Mouse (Mus musculus): ENCODE data around the gene Ndufb6. TPM values are rescaled to one million over a fixed set of nuclear protein-coding genes. Genes with fewer than 3 reads are reported as not detected.

Ndufb6 gene
- polyA plus RNA-seq, 1 experiment, result 59.3 TPM

GRCm38 (mm10) chr4:40267681-40268080 is 11.5 kb downstream of the Ndufb6 start:
- WGBS, result 29% methylated on average over 7 of the region's 7 CpGs
- TF ChIP-seq CTCF (IDR thresholded peaks at IDR 0.05; ENCODE audit: insufficient read depth, low read length), result no peak
- TF ChIP-seq POLR2A (IDR thresholded peaks at IDR 0.05; ENCODE audit: borderline replicate concordance, extremely low read depth, low read depth, low read length), result no peak
- DNase-seq, result no peak
- H3K4me3 ChIP-seq (replicated peaks; ENCODE audit: extremely low read depth, low read depth, low read length), result peak overlapping the region; percentile 85
- peaks cover 4% of the 10 kb centered on the region for H3K4me1 ChIP-seq (ENCODE audit: control insufficient read depth, insufficient read depth, low read length)

GRCm38 (mm10) chr4:40264321-40264720 is 14.9 kb downstream of the Ndufb6 start:
- H3K4me1 ChIP-seq (ENCODE audit: control insufficient read depth, insufficient read depth, low read length), result peaks cover 4% of the 10 kb centered on the region
- no peak for TF ChIP-seq CTCF (IDR thresholded peaks at IDR 0.05; ENCODE audit: insufficient read depth, low read length)
- TF ChIP-seq POLR2A (IDR thresholded peaks at IDR 0.05; ENCODE audit: borderline replicate concordance, extremely low read depth, low read depth, low read length), result no peak
- H3K4me3 ChIP-seq (replicated peaks; ENCODE audit: extremely low read depth, low read depth, low read length), result no peak overlapping the region
- no peak for DNase-seq
- WGBS, result 43% methylated on average over 1 of the region's 1 CpGs

- 74% methylated on average over 8 of the region's 8 CpGs for WGBS
- TF ChIP-seq CTCF (IDR thresholded peaks at IDR 0.05; ENCODE audit: insufficient read depth, low read length), result no peak
- no peak for TF ChIP-seq POLR2A (IDR thresholded peaks at IDR 0.05; ENCODE audit: borderline replicate concordance, extremely low read depth, low read depth, low read length)
- Histone ChIP-seq H3K4me3 (replicated peaks; ENCODE audit: extremely low read depth, low read depth, low read length) (no peak overlapping the region), H3K4me1 (ENCODE audit: control insufficient read depth, insufficient read depth, low read length) (no peaks in the 10 kb centered on the region)
- no peak for DNase-seq
These were observed 24.7 kb downstream of the Ndufb6 start for GRCm38 (mm10) chr4:40254385-40255103.

GRCm38 (mm10) chr4:40253766-40254165 is 25.5 kb downstream of the Ndufb6 start:
- H3K4me1 ChIP-seq (ENCODE audit: control insufficient read depth, insufficient read depth, low read length), result no peaks in the 10 kb centered on the region
- 42% methylated on average over 2 of the region's 2 CpGs for WGBS
- H3K4me3 ChIP-seq (replicated peaks; ENCODE audit: extremely low read depth, low read depth, low read length), result no peak overlapping the region
- no peak for DNase-seq
- TF ChIP-seq POLR2A (IDR thresholded peaks at IDR 0.05; ENCODE audit: borderline replicate concordance, extremely low read depth, low read depth, low read length) (no peak), CTCF (IDR thresholded peaks at IDR 0.05; ENCODE audit: insufficient read depth, low read length) (no peak)

GRCm38 (mm10) chr4:40250984-40251383 is 28.2 kb downstream of the Ndufb6 start:
- Histone ChIP-seq H3K4me3 (replicated peaks; ENCODE audit: extremely low read depth, low read depth, low read length) (no peak overlapping the region), H3K4me1 (ENCODE audit: control insufficient read depth, insufficient read depth, low read length) (no peaks in the 10 kb centered on the region)
- 73% methylated on average over 5 of the region's 5 CpGs for WGBS
- no peak for DNase-seq
- no peak for TF ChIP-seq POLR2A (IDR thresholded peaks at IDR 0.05; ENCODE audit: borderline replicate concordance, extremely low read depth, low read depth, low read length)
- TF ChIP-seq CTCF (IDR thresholded peaks at IDR 0.05; ENCODE audit: insufficient read depth, low read length), result no peak

GRCm38 (mm10) chr4:40244035-40244434 is 35.2 kb downstream of the Ndufb6 start:
- no peak for TF ChIP-seq CTCF (IDR thresholded peaks at IDR 0.05; ENCODE audit: insufficient read depth, low read length)
- TF ChIP-seq POLR2A (IDR thresholded peaks at IDR 0.05; ENCODE audit: borderline replicate concordance, extremely low read depth, low read depth, low read length), result no peak
- DNase-seq, result no peak
- Histone ChIP-seq H3K4me1 (ENCODE audit: control insufficient read depth, insufficient read depth, low read length) (peaks cover 4% of the 10 kb centered on the region; the same call in 1 of the 2 replicates), H3K4me3 (replicated peaks; ENCODE audit: extremely low read depth, low read depth, low read length) (no peak overlapping the region)
- 68% methylated on average over 8 of the region's 8 CpGs for WGBS

- no peak for DNase-seq
- Histone ChIP-seq H3K4me3 (replicated peaks; ENCODE audit: extremely low read depth, low read depth, low read length) (no peak overlapping the region), H3K4me1 (ENCODE audit: control insufficient read depth, insufficient read depth, low read length) (peaks cover 4% of the 10 kb centered on the region; the same call in 1 of the 2 replicates)
- 83% methylated on average over 4 of the region's 4 CpGs for WGBS
- TF ChIP-seq CTCF (IDR thresholded peaks at IDR 0.05; ENCODE audit: insufficient read depth, low read length) (no peak), POLR2A (IDR thresholded peaks at IDR 0.05; ENCODE audit: borderline replicate concordance, extremely low read depth, low read depth, low read length) (no peak)
These were observed 36.2 kb downstream of the Ndufb6 start for GRCm38 (mm10) chr4:40243006-40243405.

GRCm38 (mm10) chr4:40241928-40242327 is 37.3 kb downstream of the Ndufb6 start:
- Histone ChIP-seq H3K4me1 (ENCODE audit: control insufficient read depth, insufficient read depth, low read length) (peaks cover 5% of the 10 kb centered on the region), H3K4me3 (replicated peaks; ENCODE audit: extremely low read depth, low read depth, low read length) (no peak overlapping the region)
- no peak for DNase-seq
- WGBS, result 50% methylated on average over 6 of the region's 6 CpGs
- TF ChIP-seq CTCF (IDR thresholded peaks at IDR 0.05; ENCODE audit: insufficient read depth, low read length), result no peak
- no peak for TF ChIP-seq POLR2A (IDR thresholded peaks at IDR 0.05; ENCODE audit: borderline replicate concordance, extremely low read depth, low read depth, low read length)

GRCm38 (mm10) chr4:40240272-40240744 is 38.9 kb downstream of the Ndufb6 start:
- WGBS, result 40% methylated on average over 5 of the region's 5 CpGs
- peaks cover 6% of the 10 kb centered on the region for H3K4me1 ChIP-seq (ENCODE audit: control insufficient read depth, insufficient read depth, low read length)
- no peak for TF ChIP-seq POLR2A (IDR thresholded peaks at IDR 0.05; ENCODE audit: borderline replicate concordance, extremely low read depth, low read depth, low read length)
- no peak for TF ChIP-seq CTCF (IDR thresholded peaks at IDR 0.05; ENCODE audit: insufficient read depth, low read length)
- DNase-seq, result no peak
- H3K4me3 ChIP-seq (replicated peaks; ENCODE audit: extremely low read depth, low read depth, low read length), result peak overlapping the region; percentile 73

Data from lung, adult 2 months (tissue).